Mouse (Mus musculus) heart, embryonic 14.5 days (tissue): Measurements from ENCODE around the gene 9130019O22Rik. TPM values are rescaled to one million over a fixed set of nuclear protein-coding genes. Genes with fewer than 3 reads are reported as not detected.
A peak's percentile ranks its signal among the peaks of the same experiment; 100 is the strongest.
"Not testable (repeated sequence)": the region's sequence is repeated elsewhere in the genome, so short reads cannot be mapped to it uniquely, and the experiment has no call there.

ENCODE experiments used
- ATAC-seq: fragments of 200-750 bp; cut with Nextera tagmentation; 2 replicates; pipeline ENCODE4 v1.8.0; 2017; ENCODE audit warnings: low read depth, moderate TSS enrichment; ENCODE audit not compliant: insufficient number of reproducible peaks, insufficient read depth, low FRiP score
- H3K27ac ChIP-seq, 2 experiments: fragments of 200-500 bp in 1 of 2; fragments of 300-500 bp in 1 of 2; sonication (generic) in 1 of 2; replicated peaks in 1 of 2; 2 replicates each; pipeline ENCODE4 v1.5.1; 2012 to 2014; ENCODE audit warnings: low read depth in 2 of 2, low read length in 2 of 2, control low read depth in 1 of 2, mild to moderate bottlenecking in 1 of 2, mixed read lengths in 1 of 2; ENCODE audit not compliant: control insufficient read depth in 1 of 2, insufficient read depth in 1 of 2
- H3K27me3 ChIP-seq: fragments of 300-500 bp; sonication (generic); 2 replicates; pipeline ENCODE4 v1.6.1; 2014; ENCODE audit warnings: mild to moderate bottlenecking, low read length, control low read depth; ENCODE audit not compliant: control insufficient read depth, insufficient read depth
- H3K36me3 ChIP-seq: fragments of 300-500 bp; sonication (generic); 2 replicates; pipeline ENCODE4 v1.6.1; 2014; ENCODE audit warnings: mild to moderate bottlenecking, control low read depth, low read length, mixed read lengths; ENCODE audit not compliant: control insufficient read depth, insufficient read depth
- H3K4me1 ChIP-seq, 2 experiments: fragments of 200-500 bp in 1 of 2; fragments of 300-500 bp in 1 of 2; sonication (generic) in 1 of 2; 2 replicates each; pipeline ENCODE4 v1.6.1; 2012 to 2014; ENCODE audit warnings: low read length in 2 of 2, control low read depth in 1 of 2, mixed read lengths in 1 of 2; ENCODE audit not compliant: control insufficient read depth in 2 of 2, insufficient read depth in 2 of 2
- H3K4me2 ChIP-seq: fragments of 300-500 bp; sonication (generic); 2 replicates; pipeline ENCODE4 v1.6.1; 2014; ENCODE audit warnings: mild to moderate bottlenecking, low read length
- H3K4me3 ChIP-seq, 2 experiments: fragments of 200-500 bp in 1 of 2; fragments of 300-500 bp in 1 of 2; sonication (generic) in 1 of 2; 2 replicates each; pipeline ENCODE4 v1.5.1; 2012 to 2014; ENCODE audit warnings: low read length in 2 of 2, mild to moderate bottlenecking in 2 of 2, control low read depth in 1 of 2, low read depth in 1 of 2, moderate library complexity in 1 of 2; ENCODE audit not compliant: control insufficient read depth in 1 of 2, insufficient read depth in 1 of 2
- H3K9ac ChIP-seq: fragments of 300-500 bp; sonication (generic); 2 replicates; pipeline ENCODE4 v1.6.1; 2014; ENCODE audit warnings: mild to moderate bottlenecking, low read length
- H3K9me3 ChIP-seq: fragments of 300-500 bp; sonication (generic); 2 replicates; pipeline ENCODE4 v1.6.1; 2016; ENCODE audit warnings: low read length, control low read depth; ENCODE audit not compliant: control insufficient read depth
- WGBS: fragments of 180-500 bp; shearing (Covaris S2); extraction: QIAGEN DNeasy Blood & Tissue Kit; methylation state at CpG from one replicate; pipeline ENCODE4 v1.1.7; 2014; 5-methylcytosine and 5-hydroxymethylcytosine counted together
- polyA plus RNA-seq: library from polyadenylated mRNA; unstranded; fragments of >200 nt; fragmentation: Nextera tagmentation; extraction: Ambion mirVana; gene quantifications from 2 replicates; pipeline ENCODE4 v1.2.1, GENCODE M21; 2014

Gene 9130019O22Rik
- polyA plus RNA-seq, 1 experiment from 2014 or later, result 4.5 TPM

DNA sequence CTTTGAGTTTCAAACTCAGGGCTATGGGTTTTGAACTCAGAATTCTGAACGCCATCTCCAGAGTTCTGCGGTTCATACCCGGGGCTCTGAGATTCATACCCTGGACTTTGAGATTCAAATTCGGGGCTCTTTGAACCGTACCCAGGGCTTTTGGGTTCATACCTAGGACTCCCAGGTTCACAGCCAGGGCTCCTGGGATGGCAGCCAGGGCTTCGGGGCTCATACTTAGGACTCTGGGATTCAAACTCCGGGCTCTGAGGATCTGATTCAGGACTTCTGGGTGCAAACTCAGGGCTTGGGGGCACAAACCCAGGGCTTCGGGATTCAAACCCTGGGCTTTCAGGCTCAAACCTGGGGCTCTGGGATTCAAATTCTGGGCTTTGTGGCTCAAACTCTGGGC is 42.6 kb downstream of the 9130019O22Rik start:
- Histone ChIP-seq H3K4me3 (peak overlapping the region; percentile 90 to 92), H3K27me3 (no peaks in the 10 kb centered on the region), H3K4me2 (peak overlapping the region; percentile 80), H3K27ac (no peak overlapping the region), H3K9me3 (no peaks in the 10 kb centered on the region), H3K9ac (peak overlapping the region; percentile 95), H3K4me1 (peaks cover 14 to 26% of the 10 kb centered on the region in 2 experiments), H3K36me3 (peaks cover 29% of the 10 kb centered on the region)
- no peak for ATAC-seq
- WGBS, result 88% methylated on average over 8 of the region's 8 CpGs

DNA sequence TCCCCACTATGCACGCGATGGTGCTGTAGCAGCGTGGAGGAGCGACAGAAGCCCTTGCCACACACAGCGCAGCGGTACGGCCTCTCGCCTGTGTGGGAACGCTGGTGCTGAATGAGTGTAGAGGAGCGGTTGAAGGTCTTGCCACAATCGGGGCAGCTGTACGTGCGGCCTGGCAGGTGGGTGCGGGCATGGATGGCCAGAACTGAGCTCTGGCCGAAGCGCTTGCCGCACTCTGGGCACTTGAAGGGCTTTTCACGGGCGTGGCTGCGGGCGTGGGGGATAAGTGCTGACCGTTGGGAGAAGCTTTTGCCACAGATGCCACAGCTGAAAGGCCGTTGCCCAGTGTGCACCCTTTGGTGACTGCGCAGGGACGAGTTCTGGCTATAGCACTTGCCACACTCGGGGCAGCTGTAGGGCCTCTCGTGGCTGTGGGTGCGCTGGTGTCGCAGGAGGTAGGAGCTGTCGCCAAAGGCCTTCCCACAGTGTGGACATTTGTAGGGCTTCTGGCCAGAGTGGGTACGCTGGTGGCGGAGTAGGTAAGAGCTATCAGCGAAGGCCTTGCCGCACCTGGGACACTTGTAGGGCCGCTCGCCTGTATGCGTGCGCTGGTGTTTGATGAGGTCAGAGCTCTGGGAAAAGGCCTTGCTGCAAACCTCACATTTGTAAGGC is 43.5 kb downstream of the 9130019O22Rik start:
- Histone ChIP-seq H3K36me3 (peaks cover 29% of the 10 kb centered on the region), H3K27ac (no peak overlapping the region), H3K9ac (no peak overlapping the region), H3K9me3 (no peaks in the 10 kb centered on the region), H3K4me1 (peaks cover 14 to 26% of the 10 kb centered on the region in 2 experiments), H3K27me3 (no peaks in the 10 kb centered on the region), H3K4me2 (no peak overlapping the region), H3K4me3 (no peak overlapping the region)
- no peak for ATAC-seq
- 90% methylated on average over 38 of the region's 38 CpGs for WGBS

DNA sequence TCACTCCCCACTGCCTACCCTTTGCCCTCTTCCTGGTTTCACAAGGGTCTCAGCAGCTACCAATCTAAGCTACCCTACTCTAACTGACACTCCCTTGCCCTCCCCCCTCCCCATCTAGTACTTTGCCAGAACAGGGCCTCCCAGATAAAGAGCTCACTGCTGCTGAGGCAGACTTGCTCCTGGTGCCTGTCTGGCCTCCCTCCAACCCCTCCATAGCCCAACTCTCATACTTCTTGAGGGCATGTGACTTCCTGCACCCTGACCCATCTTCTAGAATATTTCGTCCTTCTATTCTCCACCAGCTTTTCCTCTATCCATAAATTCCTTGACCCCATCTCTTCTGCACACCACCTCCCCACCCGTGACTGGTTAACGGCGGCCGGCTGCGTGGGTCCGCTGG is 44.1 kb downstream of the 9130019O22Rik start:
- Histone ChIP-seq H3K4me2 (no peak overlapping the region), H3K9me3 (no peaks in the 10 kb centered on the region), H3K27ac (no peak overlapping the region; a peak in 1 of 4 replicates), H3K9ac (no peak overlapping the region), H3K36me3 (peaks cover 29% of the 10 kb centered on the region), H3K4me3 (no peak overlapping the region), H3K27me3 (no peaks in the 10 kb centered on the region), H3K4me1 (peaks cover 14 to 26% of the 10 kb centered on the region in 2 experiments)
- 86% methylated on average over 7 of the region's 7 CpGs for WGBS
- ATAC-seq, result no peak

DNA sequence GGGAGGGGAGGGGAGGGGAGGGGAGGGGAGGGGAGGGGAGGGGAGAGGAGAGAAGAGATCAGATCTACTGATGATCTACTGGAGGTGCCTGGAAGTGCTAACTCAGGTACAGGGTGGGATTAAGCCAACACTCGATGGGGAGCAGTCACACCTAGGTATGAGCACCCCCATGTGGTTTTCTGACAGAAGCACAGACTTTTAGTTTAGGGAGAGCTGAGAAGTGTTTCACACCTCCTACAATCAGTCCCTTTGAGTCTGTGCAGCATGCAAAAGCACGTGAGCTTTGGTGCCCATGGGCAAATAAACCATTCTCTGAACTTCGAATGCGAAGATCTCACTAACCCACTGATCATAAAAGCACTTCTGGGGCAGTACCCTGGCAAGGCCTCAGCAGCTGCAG is 44.6 kb downstream of the 9130019O22Rik start:
- H3K27me3 ChIP-seq, result no peaks in the 10 kb centered on the region
- WGBS, result 51% methylated on average over 4 of the region's 4 CpGs
- H3K4me3 ChIP-seq, result no peak overlapping the region
- H3K36me3 ChIP-seq, result peaks cover 29% of the 10 kb centered on the region
- no peak overlapping the region; a peak in 1 of 4 replicates for H3K27ac ChIP-seq
- H3K4me1 ChIP-seq, result peaks cover 14 to 26% of the 10 kb centered on the region in 2 experiments
- H3K9ac ChIP-seq, result no peak overlapping the region
- no peak for ATAC-seq
- no peak overlapping the region for H3K4me2 ChIP-seq
- no peaks in the 10 kb centered on the region for H3K9me3 ChIP-seq

DNA sequence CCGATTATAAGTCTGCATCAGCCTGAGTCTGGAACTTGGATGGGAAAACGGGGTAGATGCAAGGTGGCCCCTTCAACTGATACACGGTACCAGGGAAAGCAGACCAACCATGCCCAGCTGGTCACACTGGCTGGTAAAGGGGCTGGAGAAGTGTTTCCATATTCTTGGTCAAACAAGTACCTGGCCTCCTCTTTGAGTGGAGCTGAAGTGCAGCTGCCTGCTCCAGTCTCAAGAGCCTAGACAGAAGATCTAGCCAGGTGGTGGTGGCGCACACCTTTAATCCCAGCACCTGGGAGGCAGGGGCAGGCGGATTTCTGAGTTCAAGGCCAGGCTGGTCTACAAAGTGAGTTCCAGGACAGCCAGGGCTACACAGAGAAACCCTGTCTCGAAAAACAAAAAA is 45.1 kb downstream of the 9130019O22Rik start:
- H3K27me3 ChIP-seq, ATAC-seq, H3K4me3 ChIP-seq, H3K4me2 ChIP-seq, H3K9ac ChIP-seq, H3K27ac ChIP-seq, H3K9me3 ChIP-seq: not testable (repeated sequence)
- H3K36me3 ChIP-seq, result peaks cover 29% of the 10 kb centered on the region
- 91% methylated on average over 5 of the region's 6 CpGs for WGBS
- peaks cover 14 to 25% of the 10 kb centered on the region in 2 experiments for H3K4me1 ChIP-seq

DNA sequence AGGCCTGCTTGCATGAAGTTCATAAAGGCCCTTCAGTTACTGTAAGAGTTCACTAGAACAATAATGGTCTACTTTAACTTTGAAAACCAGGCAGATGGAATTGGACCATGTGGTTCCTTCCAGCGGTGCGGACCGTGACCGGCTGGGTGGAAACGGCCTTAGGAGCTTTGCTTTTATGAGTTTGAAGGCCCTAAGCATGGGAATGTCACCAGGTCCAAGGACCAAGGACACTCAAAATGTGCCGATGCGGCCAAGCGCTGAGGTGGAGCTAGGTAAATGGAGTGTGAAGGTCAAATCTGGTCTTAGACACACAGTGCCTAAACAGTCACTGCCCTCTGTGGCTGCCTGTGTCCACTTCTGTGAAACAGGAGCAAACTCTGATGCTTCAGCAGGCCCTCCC is 45.6 kb downstream of the 9130019O22Rik start:
- peaks cover 12 to 19% of the 10 kb centered on the region in 2 experiments for H3K4me1 ChIP-seq
- H3K36me3 ChIP-seq, result peaks cover 29% of the 10 kb centered on the region
- ATAC-seq, result no peak
- no peak overlapping the region for H3K4me3 ChIP-seq
- H3K9me3 ChIP-seq, result no peaks in the 10 kb centered on the region
- H3K27ac ChIP-seq, result no peak overlapping the region
- no peak overlapping the region for H3K9ac ChIP-seq
- 96% methylated on average over 8 of the region's 8 CpGs for WGBS
- H3K27me3 ChIP-seq, result no peaks in the 10 kb centered on the region
- H3K4me2 ChIP-seq, result no peak overlapping the region

DNA sequence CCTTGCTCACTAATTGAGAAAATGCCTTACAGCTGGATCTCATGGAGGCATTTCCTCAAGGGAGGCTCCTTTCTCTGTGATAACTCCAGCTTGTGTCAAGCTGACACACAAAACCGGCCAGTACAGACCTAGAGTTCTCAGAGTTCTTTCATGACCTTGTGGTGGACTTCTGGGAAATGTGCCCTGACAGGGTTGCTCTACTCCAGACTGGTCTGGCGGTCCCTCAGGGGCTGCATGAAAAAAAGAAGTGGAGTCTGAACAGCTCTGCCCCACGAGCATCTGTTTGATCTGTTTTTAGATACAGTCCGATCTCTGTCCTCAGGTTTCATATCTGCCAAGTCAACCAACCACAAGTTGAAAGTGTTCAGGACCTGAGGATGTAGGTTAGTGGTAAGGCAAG is 49.3 kb downstream of the 9130019O22Rik start:
- 41% methylated on average over 4 of the region's 4 CpGs for WGBS
- Histone ChIP-seq H3K9ac (no peak overlapping the region), H3K4me3 (no peak overlapping the region)

DNA sequence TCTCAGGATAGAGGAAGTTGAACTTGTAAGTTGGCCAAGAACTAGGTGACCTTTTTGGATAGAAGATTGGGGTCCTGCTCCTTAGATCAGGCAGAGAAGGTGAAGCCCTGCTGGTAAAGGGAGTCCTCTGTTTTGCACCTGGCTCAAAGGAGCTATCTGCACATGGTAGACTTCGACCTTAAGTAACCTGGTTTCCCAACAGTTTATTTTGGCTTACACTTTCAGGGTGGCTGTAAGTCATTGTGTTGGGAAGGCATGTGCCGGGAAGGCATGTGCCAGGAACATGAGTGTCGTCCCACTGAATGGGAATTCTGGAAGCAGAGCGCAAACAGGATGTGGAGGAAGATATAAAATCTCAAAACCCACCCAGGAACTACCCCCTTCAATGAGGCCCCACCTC is 51.4 kb downstream of the 9130019O22Rik start:
- WGBS, result 69% methylated on average over 4 of the region's 4 CpGs
- no peak overlapping the region for H3K9ac ChIP-seq

More for the DNA sequence above, 49.3 kb downstream of the 9130019O22Rik start:
- ATAC-seq, result no peak
- H3K4me1 ChIP-seq, result peaks cover under 1 to 3% of the 10 kb centered on the region in 2 experiments
- H3K9me3 ChIP-seq, result no peaks in the 10 kb centered on the region
- peaks cover 15% of the 10 kb centered on the region for H3K36me3 ChIP-seq
- H3K27ac ChIP-seq, result no peak overlapping the region
- no peaks in the 10 kb centered on the region for H3K27me3 ChIP-seq
- no peak overlapping the region for H3K4me2 ChIP-seq

More for the DNA sequence above, 51.4 kb downstream of the 9130019O22Rik start:
- Histone ChIP-seq H3K27me3 (no peaks in the 10 kb centered on the region), H3K4me3 (no peak overlapping the region), H3K4me2 (no peak overlapping the region), H3K27ac (no peak overlapping the region), H3K9me3 (no peaks in the 10 kb centered on the region), H3K36me3 (no peaks in the 10 kb centered on the region; the same call in 1 of the 2 replicates), H3K4me1 (no peaks in the 10 kb centered on the region)
- ATAC-seq, result no peak
